Mouse (Mus musculus) hindbrain, postnatal 0 days (tissue): ENCODE measurements around the gene Mast3. TPM values are rescaled to one million over a fixed set of nuclear protein-coding genes. Genes with fewer than 3 reads are reported as not detected.

ENCODE experiments used
- ATAC-seq: fragments of 200-750 bp; cut with Nextera tagmentation; 2 replicates; pipeline ENCODE4 v1.8.0; 2017; ENCODE audit warnings: mild to moderate bottlenecking, moderate TSS enrichment, moderate library complexity
- DNase-seq: peaks from one replicate; pipeline ENCODE4 v3.0.0-alpha.2; 2015; ENCODE audit warnings: low spot score
- H3K27ac ChIP-seq: fragments of 300-500 bp; sonication (generic); 2 replicates; pipeline ENCODE4 v1.5.1; 2014; ENCODE audit warnings: mild to moderate bottlenecking
- H3K27me3 ChIP-seq: fragments of 300-500 bp; sonication (generic); 2 replicates; pipeline ENCODE4 v1.6.1; 2014; ENCODE audit warnings: low read length, mixed read lengths; ENCODE audit not compliant: insufficient read depth
- H3K36me3 ChIP-seq: fragments of 300-500 bp; sonication (generic); 2 replicates; pipeline ENCODE4 v1.6.1; 2014; ENCODE audit warnings: low read length, mixed read lengths; ENCODE audit not compliant: insufficient read depth
- H3K4me1 ChIP-seq: fragments of 300-500 bp; sonication (generic); 2 replicates; pipeline ENCODE4 v1.6.1; 2014; ENCODE audit warnings: antibody characterized with exemption, low read length, mixed read lengths; ENCODE audit not compliant: insufficient read depth
- H3K4me2 ChIP-seq: fragments of 300-500 bp; sonication (generic); 2 replicates; pipeline ENCODE4 v1.6.1; 2014; ENCODE audit warnings: low read depth, mild to moderate bottlenecking, low read length, moderate library complexity, mixed read lengths
- H3K4me3 ChIP-seq: fragments of 300-500 bp; sonication (generic); 2 replicates; pipeline ENCODE4 v1.5.1; 2014; ENCODE audit warnings: low read length
- H3K9ac ChIP-seq: fragments of 300-500 bp; sonication (generic); replicated peaks from 2 replicates; pipeline ENCODE4 v1.6.1; 2014; ENCODE audit warnings: mild to moderate bottlenecking, low read length, moderate library complexity, mixed read lengths
- H3K9me3 ChIP-seq: fragments of 300-500 bp; sonication (generic); 2 replicates; pipeline ENCODE4 v1.6.1; 2016; ENCODE audit warnings: low read length, mixed read lengths
- CTCF ChIP-seq: IDR thresholded peaks from 2 replicates; pipeline ENCODE4 v1.5.1; 2016; ENCODE audit warnings: antibody characterized with exemption, control low read depth, low read depth
- WGBS: fragments of 180-500 bp; shearing (Covaris S2); extraction: QIAGEN DNeasy Blood & Tissue Kit; methylation state at CpG from one replicate; pipeline ENCODE4 v1.1.7; 2014; 5-methylcytosine and 5-hydroxymethylcytosine counted together
- polyA plus RNA-seq: library from polyadenylated mRNA; unstranded; fragments of >200 nt; fragmentation: Nextera tagmentation; extraction: Ambion mirVana; gene quantifications from 2 replicates; pipeline ENCODE4 v1.2.1, GENCODE M21; 2015
- total RNA-seq: library from RNA; depleted of rRNA; stranded (reverse); fragments of >200 nt; gene quantifications from 2 replicates; pipeline ENCODE4 v1.2.3, GENCODE M21; 2014

Gene Mast3
- total and polyA plus RNA-seq, 2 experiments from 2014 or later, result 16.2 to 42.1 TPM

- Histone ChIP-seq H3K9me3 (no peaks in the 10 kb centered on the region), H3K4me2 (peak overlapping the region; percentile 90), H3K4me1 (peaks cover 18% of the 10 kb centered on the region), H3K36me3 (peaks cover 20% of the 10 kb centered on the region), H3K27me3 (no peaks in the 10 kb centered on the region), H3K4me3 (peak overlapping the region; percentile 60), H3K27ac (peak overlapping the region; percentile 62; the same call in 1 of the 2 replicates), H3K9ac (peak overlapping the region; percentile 64)
- DNase-seq (peak; percentile 25), ATAC-seq (no peak)
- under 1% methylated on average over 22 of the region's 22 CpGs for WGBS
- TF ChIP-seq CTCF, result no peak
Measured at GRCm38 (mm10) chr8:70760350-70760749, 44.5 kb downstream of the Mast3 start.

- DNase-seq, result peak; percentile 67
- no peaks in the 10 kb centered on the region for H3K9me3 ChIP-seq
- no peaks in the 10 kb centered on the region for H3K27me3 ChIP-seq
- no peak for ATAC-seq
- peak overlapping the region; percentile 62; the same call in 1 of the 2 replicates for H3K27ac ChIP-seq
- peaks cover 20% of the 10 kb centered on the region for H3K36me3 ChIP-seq
- H3K4me3 ChIP-seq, result no peak overlapping the region
- H3K9ac ChIP-seq, result no peak overlapping the region
- 56% methylated on average over 19 of the region's 19 CpGs for WGBS
- peak overlapping the region; percentile 90; the same call in 1 of the 2 replicates for H3K4me2 ChIP-seq
- no peak for TF ChIP-seq CTCF
- peaks cover 18% of the 10 kb centered on the region for H3K4me1 ChIP-seq
Measured at GRCm38 (mm10) chr8:70758616-70759561, 46.0 kb downstream of the Mast3 start.

GRCm38 (mm10) chr8:70758308-70758615 is 46.6 kb downstream of the Mast3 start:
- DNase-seq, result peak; percentile 66
- peaks cover 20% of the 10 kb centered on the region for H3K36me3 ChIP-seq
- no peak for TF ChIP-seq CTCF
- no peak overlapping the region for H3K4me3 ChIP-seq
- WGBS, result 60% methylated on average over 7 of the region's 7 CpGs
- ATAC-seq, result no peak
- H3K27me3 ChIP-seq, result no peaks in the 10 kb centered on the region
- peaks cover 18% of the 10 kb centered on the region for H3K4me1 ChIP-seq
- no peak overlapping the region for H3K4me2 ChIP-seq
- no peak overlapping the region for H3K9ac ChIP-seq
- H3K9me3 ChIP-seq, result no peaks in the 10 kb centered on the region
- H3K27ac ChIP-seq, result peak overlapping the region; percentile 49; the same call in 1 of the 2 replicates

GRCm38 (mm10) chr8:70757523-70758307 is 47.1 kb downstream of the Mast3 start:
- Histone ChIP-seq H3K36me3 (peaks cover 20% of the 10 kb centered on the region), H3K9me3 (no peaks in the 10 kb centered on the region), H3K4me3 (no peak overlapping the region), H3K27me3 (no peaks in the 10 kb centered on the region), H3K4me1 (peaks cover 18% of the 10 kb centered on the region), H3K9ac (0 out of 2 replicates have a peak overlapping the region, but pooled peaks have one; percentile 35), H3K27ac (peak overlapping the region; percentile 52; the same call in 1 of the 2 replicates), H3K4me2 (no peak overlapping the region)
- peak; percentile 61 for DNase-seq
- peak; percentile 67 for TF ChIP-seq CTCF
- 44% methylated on average over 22 of the region's 22 CpGs for WGBS
- ATAC-seq, result no peak

GRCm38 (mm10) chr8:70756476-70757040 is 48.3 kb downstream of the Mast3 start:
- Histone ChIP-seq H3K4me3 (no peak overlapping the region), H3K4me1 (peaks cover 18% of the 10 kb centered on the region), H3K4me2 (no peak overlapping the region), H3K9me3 (no peaks in the 10 kb centered on the region), H3K9ac (no peak overlapping the region), H3K27ac (peak overlapping the region; percentile 8; the same call in 1 of the 2 replicates), H3K36me3 (peaks cover 20% of the 10 kb centered on the region), H3K27me3 (no peaks in the 10 kb centered on the region)
- DNase-seq, result no peak
- no peak for ATAC-seq
- 87% methylated on average over 6 of the region's 6 CpGs for WGBS
- no peak for TF ChIP-seq CTCF
